Mouse (Mus musculus): ENCODE measurements at regions not wholly inside any gene's neighbourhood (a gene's known extent, or its start where the extent isn't known, plus 50 kb on each side); places are given as distances from the start of the nearest gene placed in this dataset.

- Histone ChIP-seq H3K4me1 (peaks cover 11% of the 10 kb centered on the region), H3K4me3 (no peak overlapping the region), H3K4me2 (no peak overlapping the region), H3K27ac (no peak overlapping the region), H3K27me3 (no peaks in the 10 kb centered on the region), H3K36me3 (ENCODE audit: poor library complexity, severe bottlenecking) (no peaks in the 10 kb centered on the region), H3K9ac (no peak overlapping the region), H3K9me3 (replicated peaks) (no peaks in the 10 kb centered on the region)
- 91% methylated on average over 6 of the region's 6 CpGs for WGBS
- ATAC-seq: no peak
Observed at GRCm38 (mm10) chr1:77930661-77931060, 266.3 kb downstream of the Pax3 start.

GRCm38 (mm10) chr1:77929552-77929951 is 267.4 kb downstream of the Pax3 start:
- 37% methylated on average over 8 of the region's 8 CpGs for WGBS

GRCm38 (mm10) chr1:77926146-77926545 is 270.8 kb downstream of the Pax3 start:
- Histone ChIP-seq H3K9ac (no peak overlapping the region), H3K27me3 (no peaks in the 10 kb centered on the region), H3K36me3 (ENCODE audit: poor library complexity, severe bottlenecking) (no peaks in the 10 kb centered on the region), H3K4me1 (peaks cover 11% of the 10 kb centered on the region), H3K4me2 (no peak overlapping the region), H3K9me3 (replicated peaks) (peaks cover 6% of the 10 kb centered on the region; the same call in 1 of the 2 replicates), H3K4me3 (no peak overlapping the region), H3K27ac (no peak overlapping the region)
- WGBS: 95% methylated on average over 3 of the region's 3 CpGs
- ATAC-seq: no peak

More at GRCm38 (mm10) chr1:77929552-77929951, 267.4 kb downstream of the Pax3 start:
- Histone ChIP-seq H3K36me3 (ENCODE audit: poor library complexity, severe bottlenecking) (no peaks in the 10 kb centered on the region), H3K27ac (no peak overlapping the region), H3K4me3 (no peak overlapping the region), H3K9ac (no peak overlapping the region), H3K9me3 (replicated peaks) (peaks cover 6% of the 10 kb centered on the region; the same call in 1 of the 2 replicates), H3K4me1 (peaks cover 11% of the 10 kb centered on the region), H3K4me2 (peak overlapping the region; percentile 12; the same call in 1 of the 2 replicates), H3K27me3 (no peaks in the 10 kb centered on the region)
- 0 out of 2 replicates have a peak, but pooled peaks have one; percentile 43 for ATAC-seq

- no peaks in the 10 kb centered on the region for H3K27me3 ChIP-seq
- H3K4me1 ChIP-seq: no peaks in the 10 kb centered on the region
- H3K27ac ChIP-seq: no peak overlapping the region
- no peak overlapping the region for H3K4me2 ChIP-seq
- no peak overlapping the region for H3K9ac ChIP-seq
- peak; percentile 84 for ATAC-seq
- H3K4me3 ChIP-seq: no peak overlapping the region
- WGBS: 50% methylated on average over 5 of the region's 5 CpGs
- no peaks in the 10 kb centered on the region for H3K9me3 ChIP-seq (replicated peaks)
- no peaks in the 10 kb centered on the region for H3K36me3 ChIP-seq (ENCODE audit: poor library complexity, severe bottlenecking)
Observed at GRCm38 (mm10) chr1:77896226-77896625, 300.7 kb downstream of the Pax3 start.

- Histone ChIP-seq H3K27me3 (no peaks in the 10 kb centered on the region), H3K4me3 (no peak overlapping the region), H3K27ac (no peak overlapping the region), H3K9me3 (replicated peaks) (no peaks in the 10 kb centered on the region), H3K4me1 (no peaks in the 10 kb centered on the region), H3K9ac (no peak overlapping the region), H3K36me3 (ENCODE audit: poor library complexity, severe bottlenecking) (no peaks in the 10 kb centered on the region), H3K4me2 (no peak overlapping the region)
- no peak for ATAC-seq
Observed at GRCm38 (mm10) chr1:77879026-77879425, 317.9 kb downstream of the Pax3 start.

- no peak overlapping the region for H3K27ac ChIP-seq
- no peak overlapping the region for H3K9ac ChIP-seq
- no peak for ATAC-seq
- H3K4me2 ChIP-seq: no peak overlapping the region
- no peaks in the 10 kb centered on the region for H3K27me3 ChIP-seq
- H3K36me3 ChIP-seq (ENCODE audit: poor library complexity, severe bottlenecking): no peaks in the 10 kb centered on the region
- H3K4me1 ChIP-seq: no peaks in the 10 kb centered on the region
- no peak overlapping the region for H3K4me3 ChIP-seq
- H3K9me3 ChIP-seq (replicated peaks): no peaks in the 10 kb centered on the region
- WGBS: 62% methylated on average over 2 of the region's 2 CpGs
Observed at GRCm38 (mm10) chr1:77870125-77870524, 326.8 kb downstream of the Pax3 start.

GRCm38 (mm10) chr1:77869174-77869573 is 327.8 kb downstream of the Pax3 start:
- Histone ChIP-seq H3K4me1 (no peaks in the 10 kb centered on the region), H3K27me3 (no peaks in the 10 kb centered on the region), H3K4me2 (no peak overlapping the region), H3K9ac (no peak overlapping the region), H3K9me3 (replicated peaks) (no peaks in the 10 kb centered on the region), H3K27ac (no peak overlapping the region), H3K36me3 (ENCODE audit: poor library complexity, severe bottlenecking) (no peaks in the 10 kb centered on the region), H3K4me3 (no peak overlapping the region)
- 32% methylated on average over 1 of the region's 1 CpGs for WGBS
- peak; percentile 67; the same call in 1 of the 2 replicates for ATAC-seq

GRCm38 (mm10) chr1:77859931-77860330 is 337.0 kb downstream of the Pax3 start:
- Histone ChIP-seq H3K9me3 (replicated peaks) (no peaks in the 10 kb centered on the region), H3K4me1 (no peaks in the 10 kb centered on the region), H3K27me3 (no peaks in the 10 kb centered on the region), H3K4me2 (no peak overlapping the region), H3K36me3 (ENCODE audit: poor library complexity, severe bottlenecking) (no peaks in the 10 kb centered on the region), H3K4me3 (no peak overlapping the region), H3K9ac (no peak overlapping the region), H3K27ac (no peak overlapping the region)
- 92% methylated on average over 9 of the region's 9 CpGs for WGBS
- no peak for ATAC-seq

GRCm38 (mm10) chr1:77854366-77854765 is 339.5 kb upstream of the Epha4 start:
- H3K9ac ChIP-seq: no peak overlapping the region
- no peak overlapping the region for H3K4me3 ChIP-seq
- H3K27ac ChIP-seq: no peak overlapping the region
- no peaks in the 10 kb centered on the region for H3K36me3 ChIP-seq (ENCODE audit: poor library complexity, severe bottlenecking)
- no peaks in the 10 kb centered on the region for H3K4me1 ChIP-seq
- no peaks in the 10 kb centered on the region for H3K27me3 ChIP-seq
- 78% methylated on average over 1 of the region's 1 CpGs for WGBS
- no peaks in the 10 kb centered on the region for H3K9me3 ChIP-seq (replicated peaks)
- no peak overlapping the region for H3K4me2 ChIP-seq
- no peak for ATAC-seq

- no peaks in the 10 kb centered on the region for H3K36me3 ChIP-seq (ENCODE audit: poor library complexity, severe bottlenecking)
- H3K27ac ChIP-seq: no peak overlapping the region
- H3K4me1 ChIP-seq: peaks cover 7% of the 10 kb centered on the region
- H3K4me3 ChIP-seq: no peak overlapping the region
- no peak for ATAC-seq
- WGBS: 77% methylated on average over 9 of the region's 9 CpGs
- no peaks in the 10 kb centered on the region for H3K9me3 ChIP-seq (replicated peaks)
- H3K9ac ChIP-seq: no peak overlapping the region
- H3K4me2 ChIP-seq: no peak overlapping the region
- H3K27me3 ChIP-seq: no peaks in the 10 kb centered on the region
Observed at GRCm38 (mm10) chr1:77847766-77848615, 333.1 kb upstream of the Epha4 start.

- no peak overlapping the region for H3K4me3 ChIP-seq
- H3K9me3 ChIP-seq (replicated peaks): no peaks in the 10 kb centered on the region
- no peak for ATAC-seq
- H3K4me1 ChIP-seq: peaks cover 7% of the 10 kb centered on the region
- no peak overlapping the region for H3K9ac ChIP-seq
- 77% methylated on average over 12 of the region's 12 CpGs for WGBS
- no peaks in the 10 kb centered on the region for H3K27me3 ChIP-seq
- H3K4me2 ChIP-seq: no peak overlapping the region
- H3K27ac ChIP-seq: no peak overlapping the region
- H3K36me3 ChIP-seq (ENCODE audit: poor library complexity, severe bottlenecking): no peaks in the 10 kb centered on the region
Observed at GRCm38 (mm10) chr1:77846039-77846727, 331.3 kb upstream of the Epha4 start.

GRCm38 (mm10) chr1:77840672-77841071 is 325.8 kb upstream of the Epha4 start:
- ATAC-seq: no peak
- Histone ChIP-seq H3K9ac (no peak overlapping the region), H3K4me2 (no peak overlapping the region), H3K27ac (no peak overlapping the region), H3K36me3 (ENCODE audit: poor library complexity, severe bottlenecking) (no peaks in the 10 kb centered on the region), H3K27me3 (no peaks in the 10 kb centered on the region), H3K4me3 (no peak overlapping the region), H3K9me3 (replicated peaks) (no peaks in the 10 kb centered on the region), H3K4me1 (no peaks in the 10 kb centered on the region)
- WGBS: 71% methylated on average over 9 of the region's 9 CpGs
